Mouse (Mus musculus): Measurements from ENCODE around the gene 4933428G20Rik.

DNA sequence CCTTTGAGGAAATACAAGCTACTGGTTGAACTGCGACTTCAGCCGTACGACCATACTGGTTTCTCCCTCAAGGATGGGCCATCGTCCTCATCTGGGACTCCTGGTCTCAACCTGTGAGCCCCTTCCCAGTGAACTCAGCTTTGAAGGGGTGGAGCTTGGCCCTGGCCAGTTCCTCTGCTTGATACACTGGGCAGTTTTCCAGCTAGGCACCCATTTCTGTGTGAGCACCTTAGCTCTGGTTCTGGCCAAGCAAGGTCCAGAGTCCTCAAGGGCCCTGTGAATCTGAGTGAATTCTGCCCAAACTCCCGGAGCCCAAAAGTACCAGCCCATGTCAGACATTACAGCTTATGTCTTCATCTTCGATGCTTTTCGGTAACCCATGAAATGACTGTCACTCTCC, 20.4 kb upstream of the 4933428G20Rik start:
- TF ChIP-seq CTCF (IDR thresholded peaks at IDR 0.05; ENCODE audit: low read depth, low read length) (no peak), TAL1 (conservative IDR thresholded peaks at IDR 0.05; ENCODE audit: low read depth, low read length) (no peak), POLR2AphosphoS5 (IDR thresholded peaks at IDR 0.05; ENCODE audit: insufficient replicate concordance, low read depth, low read length) (no peak), GATA1 (IDR thresholded peaks at IDR 0.05; ENCODE audit: borderline replicate concordance, low read length) (no peak), GATA2 (IDR thresholded peaks at IDR 0.05; ENCODE audit: borderline replicate concordance, low read depth, low read length) (no peak)
